Mouse (Mus musculus): Measurements from ENCODE around the gene Slc38a6.

Slc38a6 gene

DNA sequence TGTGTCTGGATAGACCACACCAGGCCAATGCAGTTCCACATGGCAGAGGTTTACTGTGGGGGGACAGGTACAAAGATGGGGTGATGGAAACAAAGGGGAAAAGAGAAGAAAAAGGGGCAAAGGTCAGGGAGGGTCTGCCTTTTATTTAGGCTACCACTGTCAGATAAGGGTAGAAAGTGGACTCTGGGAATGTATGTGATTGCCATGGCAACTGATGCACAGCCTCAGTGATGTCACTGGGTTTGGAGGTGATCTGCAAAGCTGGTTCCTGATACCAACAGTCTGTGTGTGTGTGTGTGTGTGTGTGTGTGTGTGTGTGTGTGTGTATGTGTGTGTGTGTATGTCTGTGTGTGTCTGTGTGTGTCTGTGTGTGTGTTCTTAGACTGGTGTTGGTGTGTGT is 106.4 kb downstream of the Slc38a6 start:
- DNase-seq (ENCODE audit: low spot score in 2 of 2): no peak

DNA sequence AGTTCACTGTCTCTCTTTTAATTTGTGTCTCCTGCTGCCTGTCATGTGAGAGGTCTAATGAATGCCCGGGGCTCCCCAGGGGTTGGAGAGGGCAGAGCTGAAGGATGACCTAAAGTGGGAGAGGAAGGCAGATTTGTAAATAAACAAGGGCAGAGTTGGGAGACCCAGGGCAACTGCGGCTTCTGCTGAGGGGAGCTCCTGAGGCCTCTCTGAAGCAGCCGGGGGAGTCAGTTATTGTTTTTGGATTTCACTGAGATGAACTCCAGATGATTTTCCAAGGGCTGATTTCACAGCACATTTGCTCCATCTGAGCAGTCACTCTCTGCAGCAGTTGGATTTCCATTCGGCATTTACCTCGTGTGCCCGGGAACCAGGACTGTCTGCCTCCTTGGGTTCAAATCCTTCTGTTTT is 107.3 kb downstream of the Slc38a6 start:
- no peak for DNase-seq (ENCODE audit: low spot score in 2 of 2)

DNA sequence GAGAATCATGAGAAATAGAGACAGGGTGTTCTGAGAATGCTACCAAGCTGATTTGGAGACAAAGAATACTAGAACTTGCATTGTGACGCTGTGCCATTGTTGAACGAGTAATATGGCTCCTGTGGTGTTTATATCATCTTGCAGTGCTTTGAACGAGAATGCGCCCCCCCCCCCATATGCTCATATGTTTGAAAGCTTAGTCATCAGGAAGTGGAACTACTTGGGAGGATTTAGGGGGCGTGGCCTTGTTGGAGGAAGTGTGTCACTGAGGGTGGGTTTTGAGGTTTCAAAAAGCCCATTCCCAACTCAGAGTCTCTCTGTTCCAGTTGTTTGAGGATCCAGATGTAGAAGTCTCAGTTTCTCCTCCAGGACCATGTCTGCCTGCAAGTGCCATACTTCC is 108.0 kb downstream of the Slc38a6 start:
- DNase-seq (ENCODE audit: low spot score in 2 of 2): no peak

DNA sequence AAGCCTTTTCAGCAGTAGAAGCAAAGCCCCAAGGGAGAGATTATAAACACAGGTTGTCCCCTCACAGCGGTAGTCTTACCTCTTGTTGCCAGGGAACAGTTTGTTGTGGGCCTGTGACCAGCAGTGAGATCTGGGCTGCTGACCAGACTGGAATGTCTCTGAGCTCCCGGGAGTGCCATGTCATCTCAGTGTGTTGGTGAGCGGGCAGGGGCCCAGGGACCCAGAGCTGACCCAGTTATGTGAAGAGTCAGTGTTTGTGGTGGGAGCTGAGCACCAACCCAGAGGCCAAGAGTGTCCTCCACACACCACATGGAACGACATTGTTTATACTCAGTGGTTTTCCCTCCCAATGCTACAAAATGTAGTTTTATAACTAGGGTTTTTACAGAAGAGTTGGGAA is 112.8 kb downstream of the Slc38a6 start:
- no peak for DNase-seq (ENCODE audit: low spot score in 2 of 2)

DNA sequence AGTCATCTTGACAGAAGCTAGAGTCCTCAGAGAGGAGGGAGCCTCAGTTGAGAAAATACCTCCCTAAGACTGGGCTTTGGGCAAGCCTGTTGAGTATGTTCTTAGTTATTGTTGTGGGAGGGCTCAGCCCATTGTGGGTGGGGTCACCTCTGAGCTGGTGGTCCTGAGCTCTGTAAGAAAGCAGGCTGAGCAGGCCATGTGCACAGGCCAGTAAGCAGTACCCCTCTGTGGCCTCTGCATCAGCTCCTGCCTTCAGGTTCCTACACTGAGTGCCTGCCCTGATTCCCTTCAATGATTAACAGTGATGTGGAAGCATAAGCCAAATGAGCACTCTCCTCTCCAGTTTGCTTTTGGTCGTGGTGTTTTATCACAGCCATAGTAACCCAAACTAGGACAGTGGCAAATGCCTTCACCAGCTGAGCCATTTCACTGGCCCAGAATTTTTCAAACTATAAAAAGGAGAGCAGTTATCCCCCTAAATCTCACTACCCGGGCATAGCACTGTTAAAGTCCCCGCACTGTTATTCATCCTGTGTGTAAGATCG is 114.0 kb downstream of the Slc38a6 start:
- DNase-seq (ENCODE audit: low spot score in 2 of 2): no peak

DNA sequence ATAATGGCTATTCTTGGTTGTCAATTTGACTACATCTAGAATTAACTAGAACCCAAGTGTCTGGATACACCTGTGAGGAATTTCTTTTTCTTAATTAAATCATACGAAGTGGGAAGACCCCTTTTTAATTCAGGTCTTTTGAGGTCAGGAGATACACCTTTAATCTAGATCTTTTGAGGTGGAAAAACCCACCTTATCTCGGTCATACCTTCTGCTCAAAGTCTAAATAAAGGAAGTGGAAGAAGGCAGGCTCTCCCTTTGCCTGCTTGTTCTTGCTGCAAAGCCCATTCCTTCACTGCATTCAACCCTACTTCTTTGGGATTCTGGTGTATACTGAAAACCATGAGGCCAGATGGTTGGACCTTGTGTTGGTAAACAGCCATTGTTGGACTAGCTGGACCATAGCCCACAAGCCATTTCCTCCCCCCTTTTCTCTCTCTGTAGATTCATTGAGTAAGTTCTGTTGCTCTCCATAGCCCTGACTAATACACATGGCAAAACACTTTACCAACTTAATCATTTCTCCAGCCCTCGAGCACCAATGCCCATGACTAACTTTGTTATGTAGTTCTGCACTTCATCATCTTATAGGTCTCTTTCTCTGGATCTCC is 115.0 kb downstream of the Slc38a6 start:
- DNase-seq (ENCODE audit: low spot score in 2 of 2): no peak

DNA sequence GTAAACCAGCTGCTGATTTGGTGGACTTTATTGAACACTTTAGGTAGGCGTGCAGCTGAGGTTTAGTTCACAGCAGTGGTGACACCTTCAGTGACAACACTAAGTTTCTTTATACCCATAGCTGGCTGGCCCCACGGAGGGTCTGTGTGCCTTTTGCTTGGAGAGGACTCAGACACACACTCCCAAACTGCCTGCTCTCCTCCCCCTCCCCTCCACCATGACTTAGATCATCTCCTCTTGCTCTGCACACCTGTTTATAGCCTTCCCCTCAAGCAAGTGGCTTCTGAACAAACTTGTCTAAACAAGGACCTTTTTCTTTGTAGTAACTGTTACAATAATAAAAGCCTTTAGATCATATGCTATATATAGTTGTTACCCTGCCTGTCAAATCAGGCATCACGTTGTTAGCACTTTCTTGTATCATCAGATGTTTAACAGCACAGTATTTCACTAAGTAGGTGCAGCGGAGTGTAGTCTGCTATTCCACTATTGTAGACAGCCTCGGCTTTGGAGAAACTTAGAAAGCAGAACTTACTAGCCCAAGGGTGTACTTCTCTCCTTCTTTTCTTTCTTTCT is 115.6 kb downstream of the Slc38a6 start:
- DNase-seq (ENCODE audit: low spot score in 2 of 2): no peak

DNA sequence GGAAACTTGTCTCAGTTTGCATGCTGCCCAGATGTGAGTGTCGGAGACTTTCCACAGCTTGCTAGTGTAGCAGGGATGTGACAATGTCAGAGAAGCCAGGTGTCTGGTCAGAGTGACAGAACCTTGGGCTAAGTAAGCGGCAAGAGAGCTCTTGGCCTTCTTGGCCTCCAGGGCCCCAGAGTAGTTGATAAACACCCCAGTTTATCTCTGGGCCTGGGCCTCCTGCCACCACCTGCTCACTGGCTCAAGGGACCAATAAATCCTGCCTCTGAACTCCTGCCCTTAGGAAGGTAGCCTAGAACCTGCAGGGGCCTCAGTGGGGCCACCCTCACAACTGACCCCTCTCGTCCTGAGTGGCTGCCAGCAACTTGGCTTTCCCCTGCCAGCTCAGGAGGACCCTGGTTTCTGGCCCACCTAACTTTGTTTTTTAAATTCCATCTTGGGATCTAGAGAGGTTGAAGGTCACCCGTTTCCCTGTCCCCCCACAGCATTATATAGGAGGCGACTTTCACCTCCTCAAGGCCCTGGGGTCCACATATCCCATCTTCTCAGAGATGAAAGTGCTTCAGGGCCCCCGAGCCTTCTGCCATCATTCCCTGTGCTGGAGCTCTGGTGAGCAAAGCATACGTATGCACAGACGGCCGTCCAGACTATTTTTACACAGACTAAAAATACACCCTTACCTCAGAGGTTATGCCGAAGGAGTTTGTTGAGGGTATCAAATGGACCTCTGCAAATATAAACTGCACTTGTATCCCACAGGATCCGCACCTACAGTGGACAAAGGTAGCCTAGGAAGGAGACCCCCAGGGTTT is 116.5 kb downstream of the Slc38a6 start:
- DNase-seq (ENCODE audit: low spot score in 2 of 2): no peak

Measured in frontal cortex, postnatal 10 days (tissue).